Mouse (Mus musculus) erythroid progenitor cell, adult 5-6 weeks (primary cell): ENCODE measurements around the gene Flnb. TPM values are rescaled to one million over a fixed set of nuclear protein-coding genes. Genes with fewer than 3 reads are reported as not detected.

ENCODE experiments used
- ATAC-seq: replicated peaks from 2 replicates; pipeline ENCODE4 v1.8.0; 2016; ENCODE audit warnings: moderate number of reproducible peaks, mild to moderate bottlenecking, moderate TSS enrichment, inconsistent platforms; ENCODE audit not compliant: poor library complexity, low FRiP score, severe bottlenecking
- total RNA-seq, 2 experiments: library from RNA; stranded (forward) in 1 of 2; stranded (reverse) in 1 of 2; fragments of 150-400 nt in 1 of 2; fragments of 186-747, 209-891 nt in 1 of 2; gene quantifications; 2 replicates each; pipeline versions ENCODE4 v1.2.3 to v1.2.4; 2015 to 2017; ENCODE audit warnings: low replicate concordance in 2 of 2

Flnb gene
- total RNA-seq, 2 experiments from 2014 or later: 1.2 to 1.7 TPM

DNA sequence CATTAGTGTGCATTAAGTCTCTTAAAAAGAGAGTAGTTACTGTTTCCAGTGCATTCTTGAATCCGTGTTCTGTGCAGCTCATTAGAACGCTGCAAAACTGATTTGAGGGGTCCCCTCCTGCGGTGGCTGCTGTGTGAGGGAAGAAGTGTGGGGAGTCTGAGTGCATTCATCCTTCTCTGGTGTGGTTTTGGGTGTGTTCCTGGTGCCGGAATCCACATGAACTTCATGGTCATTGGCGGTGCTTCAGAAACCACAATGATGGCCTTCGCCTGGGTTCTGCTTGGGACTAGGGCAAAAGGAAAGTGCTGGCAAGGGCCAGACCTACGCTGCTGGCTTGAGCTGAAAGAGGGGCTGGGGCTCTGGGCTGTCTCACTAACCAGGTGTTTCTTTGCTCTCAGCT, 116.4 kb downstream of the Flnb start:
- ATAC-seq: no peak

DNA sequence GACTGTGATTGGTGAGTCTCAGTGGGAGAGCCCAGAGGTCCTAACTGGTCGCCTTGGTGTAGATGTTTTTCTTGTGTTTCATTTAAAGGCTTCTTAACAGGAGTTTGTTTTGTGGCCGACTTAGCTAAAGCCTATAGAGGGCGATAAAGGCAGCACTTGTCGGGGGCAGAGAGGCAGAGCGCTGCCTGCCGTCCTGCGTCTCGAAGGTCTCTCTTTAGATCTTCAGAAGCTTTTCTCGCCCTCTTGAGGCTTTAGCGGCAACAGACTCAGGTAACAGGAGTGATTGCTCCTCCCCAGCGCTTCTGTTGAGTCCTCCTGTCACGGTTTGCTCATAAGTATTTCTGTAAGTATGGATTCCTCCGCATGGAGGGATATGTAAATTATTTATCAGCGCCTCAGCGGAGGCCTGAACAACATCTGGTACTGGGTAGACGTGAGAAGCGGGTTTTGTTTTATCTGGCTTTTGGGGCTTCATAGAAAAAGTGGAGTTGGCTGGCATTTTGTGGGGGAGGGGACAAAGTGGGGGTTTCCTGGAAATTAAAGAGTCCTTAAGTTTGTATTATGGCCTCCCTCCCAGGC, 119.4 kb downstream of the Flnb start:
- no peak for ATAC-seq

DNA sequence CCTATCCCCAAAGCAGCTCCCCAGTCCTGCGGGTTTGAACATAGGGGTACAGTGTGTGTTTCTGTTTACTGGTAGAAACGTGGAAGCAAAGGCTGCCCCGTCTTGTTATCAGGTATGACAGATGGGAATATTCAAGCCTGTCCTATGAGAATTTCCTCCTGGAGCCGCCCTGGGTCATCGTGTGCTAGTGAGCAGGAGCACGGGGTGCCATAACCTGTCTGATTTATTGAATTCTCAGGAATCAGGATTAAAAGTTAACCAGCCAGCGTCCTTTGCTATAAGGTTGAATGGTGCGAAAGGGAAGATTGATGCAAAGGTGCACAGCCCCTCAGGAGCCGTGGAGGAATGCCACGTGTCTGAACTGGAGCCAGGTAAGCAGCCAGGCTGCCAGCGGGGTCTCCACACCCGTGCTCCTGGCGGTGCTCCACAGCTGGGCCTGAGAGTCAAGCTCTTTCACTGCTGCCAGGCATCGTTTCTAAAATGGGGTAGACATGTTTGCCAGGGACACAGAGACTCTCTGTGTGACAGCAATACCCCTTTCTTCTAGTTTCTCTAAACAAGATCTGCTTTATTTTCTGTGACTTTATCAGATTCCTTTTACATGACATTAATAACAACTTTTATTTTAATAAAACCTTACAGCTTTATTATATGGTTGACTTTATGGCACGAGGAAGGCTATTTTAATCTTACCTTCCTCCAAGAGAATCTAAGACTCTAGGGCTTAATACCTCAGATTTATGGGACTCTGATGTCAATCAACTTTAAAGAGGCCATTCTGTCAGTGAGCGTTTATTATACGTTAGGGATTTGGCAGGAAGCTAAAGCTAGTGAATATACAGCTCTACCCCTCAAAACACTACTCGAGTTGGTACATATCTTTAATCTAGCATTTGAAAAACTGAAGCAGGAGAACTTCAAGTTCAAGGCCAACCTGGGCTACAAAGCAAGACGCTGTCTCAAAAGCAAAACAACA, 121.3 kb downstream of the Flnb start:
- no peak for ATAC-seq

DNA sequence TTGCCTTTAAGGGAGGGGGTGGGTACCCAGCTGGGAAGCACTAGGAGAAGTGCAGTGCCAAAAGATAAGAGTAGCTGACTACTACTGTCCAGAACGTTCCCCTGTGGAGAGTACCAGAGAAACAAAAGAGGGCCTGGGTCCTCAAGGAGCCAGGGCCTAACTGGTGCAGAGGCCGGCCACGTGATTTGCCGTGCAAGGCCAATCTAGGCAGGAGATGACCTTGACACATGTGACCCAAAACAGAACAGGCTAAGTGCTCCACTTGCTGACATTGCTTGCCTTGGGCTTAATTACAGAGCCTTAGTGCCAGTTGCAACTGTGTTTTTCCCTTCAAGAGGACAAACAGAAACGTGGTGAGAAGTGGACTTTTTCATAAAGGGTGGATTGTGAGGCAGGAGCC, 123.7 kb downstream of the Flnb start:
- no peak for ATAC-seq

DNA sequence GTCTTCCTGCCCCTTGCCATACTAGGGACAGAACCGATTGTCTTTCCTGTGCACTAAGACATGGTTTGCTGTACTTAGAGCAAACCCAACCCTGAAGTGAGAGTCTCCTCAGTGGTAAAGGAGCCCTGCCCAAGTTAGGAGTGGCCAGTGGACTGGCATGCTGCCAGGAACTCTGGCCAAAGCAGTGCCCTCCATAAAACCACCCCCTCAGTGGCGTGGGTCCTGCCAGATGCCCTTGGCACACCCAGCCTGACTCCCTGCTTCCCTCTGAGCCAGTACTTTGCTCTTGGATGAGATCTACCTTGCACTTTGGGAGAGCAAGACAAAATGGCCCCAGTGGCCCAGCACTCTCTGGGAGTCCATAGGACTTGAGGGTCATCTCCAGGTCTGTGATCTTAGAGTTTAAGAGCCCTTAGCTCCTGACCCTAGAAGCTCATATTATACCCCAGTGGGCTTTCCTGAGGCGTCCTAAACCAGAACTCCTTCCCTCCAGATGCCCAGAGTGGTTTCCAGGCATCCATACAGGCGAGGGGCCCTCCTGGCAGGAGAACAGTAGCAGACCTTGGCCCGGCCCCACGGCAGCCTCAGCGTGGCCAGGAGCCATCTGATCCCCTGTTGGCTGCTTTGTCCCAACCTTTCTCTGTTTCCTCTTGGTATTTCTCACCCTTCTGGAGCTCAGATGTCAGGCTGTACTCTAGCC, 125.5 kb downstream of the Flnb start:
- no peak for ATAC-seq

DNA sequence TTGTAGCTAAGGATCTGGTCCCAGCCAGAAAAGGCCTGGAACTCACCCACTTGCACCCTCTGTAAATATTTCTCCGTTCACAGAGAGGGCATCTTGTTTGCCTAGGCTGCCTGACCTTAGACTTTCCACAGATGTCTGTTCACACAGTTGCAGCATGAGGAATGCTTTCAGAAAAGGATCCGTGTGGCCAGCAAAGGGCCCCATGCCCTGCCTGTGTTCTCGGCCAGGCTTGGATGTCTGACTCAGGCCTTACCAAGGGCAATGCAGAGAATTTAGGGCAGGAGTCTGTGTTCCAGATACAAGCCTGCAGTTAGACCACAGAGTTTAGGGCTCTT, 126.0 kb downstream of the Flnb start:
- no peak for ATAC-seq

DNA sequence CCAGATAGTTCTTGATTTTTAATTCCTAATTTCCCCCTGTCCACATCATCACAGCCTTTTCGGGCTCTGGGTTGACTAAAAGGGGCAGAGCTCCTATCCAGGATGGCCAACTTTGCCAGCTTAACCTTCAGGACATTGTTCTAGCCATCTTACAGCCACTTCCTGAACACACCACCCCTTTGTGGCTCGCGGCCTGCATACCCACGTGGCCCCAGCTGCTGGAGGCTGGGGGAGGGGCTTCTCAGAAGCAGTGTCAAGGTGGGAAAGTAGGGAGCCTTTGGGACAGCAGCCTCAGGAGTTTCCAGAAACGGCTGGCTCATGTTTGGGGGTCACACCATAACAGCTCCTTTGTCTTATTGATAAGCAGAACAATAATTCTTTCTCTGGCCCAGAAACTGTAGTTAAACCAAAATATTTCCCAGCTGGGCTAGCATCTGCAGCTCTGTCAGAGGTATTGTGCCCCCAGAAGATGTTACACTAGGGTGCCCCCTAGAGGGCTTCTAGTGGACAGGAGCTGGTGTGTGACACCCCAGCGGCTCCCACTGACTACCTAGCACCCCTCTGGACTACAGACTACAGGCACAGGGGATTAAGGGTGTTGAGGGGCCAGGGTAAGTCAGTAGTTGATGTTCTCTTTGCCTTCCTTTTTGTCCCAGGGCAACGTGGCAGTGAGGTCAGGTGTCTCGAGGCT, 126.7 kb downstream of the Flnb start:
- ATAC-seq: no peak

DNA sequence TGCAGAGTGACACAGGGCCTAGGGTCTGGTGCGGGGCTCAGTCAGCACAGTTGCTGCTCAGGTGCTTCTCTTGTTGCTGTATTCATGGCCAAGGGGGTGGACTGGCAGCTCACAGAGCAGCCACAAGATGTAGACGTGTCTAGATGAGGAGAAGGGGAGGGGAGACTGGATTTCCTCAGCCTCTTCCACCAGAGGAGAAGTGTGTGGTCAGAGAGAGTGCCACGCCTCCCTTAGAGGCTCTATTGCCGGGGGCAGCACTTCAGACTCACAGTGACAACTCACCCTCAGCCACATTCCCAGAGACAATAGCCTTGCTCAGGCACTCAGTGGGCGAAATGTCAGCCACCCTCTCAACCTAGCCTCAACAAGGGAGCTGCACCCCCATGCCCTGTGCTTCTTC, 127.5 kb downstream of the Flnb start:
- no peak for ATAC-seq

DNA sequence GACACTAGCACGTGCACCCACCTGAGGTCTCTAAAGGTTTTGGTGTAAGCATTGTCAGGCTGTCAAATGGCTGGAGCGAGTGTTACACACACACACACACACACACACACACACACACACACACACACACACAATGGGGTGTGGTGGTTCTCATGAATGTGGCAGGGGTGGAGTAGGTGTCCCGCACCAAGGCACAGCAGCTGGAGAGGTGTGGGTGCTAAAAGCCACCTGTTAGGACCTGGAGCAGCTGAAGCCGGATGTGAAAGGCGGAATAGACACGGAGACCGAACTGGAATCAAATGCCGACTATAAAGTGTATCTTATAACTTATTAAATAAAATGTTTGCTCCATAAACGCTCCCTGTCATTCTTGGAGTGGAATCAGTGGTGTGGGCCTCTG, 133.5 kb downstream of the Flnb start:
- ATAC-seq: no peak

DNA sequence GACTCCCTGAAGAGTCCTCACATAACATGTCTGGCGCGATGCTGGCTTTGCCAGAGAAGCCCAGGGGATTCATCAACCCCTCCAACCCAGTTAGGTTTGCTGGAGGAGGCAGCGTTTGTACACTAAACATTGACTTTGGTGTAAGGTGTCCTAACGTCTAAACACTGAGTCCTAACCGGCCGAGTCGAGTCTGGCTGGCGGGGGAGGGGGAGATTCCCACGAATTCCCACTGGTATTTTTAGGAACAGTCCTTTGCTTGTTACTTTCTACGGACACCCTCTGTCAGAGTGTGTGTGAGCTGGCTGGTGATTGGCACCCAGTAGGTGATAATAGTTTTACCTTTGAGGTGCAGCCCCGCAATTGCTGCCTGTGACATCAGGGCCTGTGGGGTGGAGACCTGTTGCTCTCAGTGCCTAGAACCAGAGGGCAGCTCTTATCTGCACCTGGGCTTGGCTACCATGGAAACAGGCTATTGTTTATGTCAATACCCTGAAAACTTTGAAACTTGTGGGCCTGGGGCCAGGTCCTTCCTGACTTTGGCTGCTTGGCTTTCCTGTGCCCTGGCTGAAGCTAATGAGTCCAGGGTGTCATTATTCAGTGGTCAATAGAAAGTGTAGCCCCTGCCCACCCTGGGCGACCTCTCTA, 135.0 kb downstream of the Flnb start:
- ATAC-seq: no peak

DNA sequence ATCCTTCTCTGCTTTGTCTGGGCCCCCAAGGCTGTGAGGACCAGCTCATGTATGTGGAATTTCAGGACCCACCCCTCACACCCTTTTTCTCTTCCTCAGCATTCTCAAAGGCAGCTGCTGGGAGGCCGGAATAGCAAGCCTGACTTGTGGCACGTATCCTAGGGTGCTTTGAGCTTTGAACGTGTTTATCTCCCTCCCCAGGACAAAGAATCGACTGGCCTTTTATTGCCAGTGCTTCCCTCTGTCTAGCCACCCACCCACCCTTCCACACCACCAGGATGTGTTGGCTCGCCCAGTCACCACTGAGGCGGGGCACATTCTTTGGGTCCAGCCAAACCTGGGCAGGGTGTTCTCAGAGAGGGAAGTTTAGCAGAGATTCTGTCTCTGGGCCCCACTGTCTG, 136.3 kb downstream of the Flnb start:
- ATAC-seq: no peak

DNA sequence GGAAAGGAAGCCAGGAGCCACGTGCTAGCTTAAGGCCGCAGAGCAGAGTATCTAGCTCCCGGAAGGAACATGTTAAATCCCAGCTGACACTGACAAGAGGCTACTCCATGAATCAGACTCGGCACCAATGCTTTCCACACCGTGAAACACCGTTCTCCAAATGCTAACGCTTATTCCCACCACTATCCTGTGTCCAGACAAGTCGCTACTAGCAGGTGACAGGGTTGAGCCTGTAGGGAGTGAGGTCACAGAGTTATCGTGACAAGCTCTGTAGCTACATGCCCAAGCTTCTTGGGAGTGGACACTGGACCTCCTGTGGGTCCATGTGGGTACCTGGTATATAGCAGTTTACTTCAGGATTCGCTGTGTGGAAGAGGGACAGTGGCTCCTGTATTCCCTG, 138.7 kb downstream of the Flnb start:
- no peak for ATAC-seq

DNA sequence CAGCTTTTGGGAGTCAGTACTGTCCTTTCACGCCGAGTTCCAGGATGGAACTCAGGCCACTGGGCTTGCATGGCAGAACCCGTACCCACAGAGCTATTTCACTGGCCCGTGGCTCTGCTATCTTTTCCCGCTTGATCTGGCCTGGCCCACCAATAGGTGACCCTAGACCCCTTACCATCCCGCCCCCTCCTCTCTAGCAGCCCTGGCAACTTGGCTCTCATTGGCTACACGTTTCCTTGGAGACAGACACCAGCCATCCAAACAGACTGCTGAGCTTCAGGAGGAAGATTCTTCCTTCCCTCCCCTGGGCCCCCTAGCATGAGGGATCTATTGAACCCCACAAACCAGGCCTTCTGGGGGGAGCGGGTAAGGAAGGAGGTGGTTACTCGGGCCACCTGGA, 139.3 kb downstream of the Flnb start, which contains the start of gene Gm45521:
Gene Gm45521, plus strand, starts transcription at position 240 of the 400 bp plus-strand sequence.
- ATAC-seq: no peak

DNA sequence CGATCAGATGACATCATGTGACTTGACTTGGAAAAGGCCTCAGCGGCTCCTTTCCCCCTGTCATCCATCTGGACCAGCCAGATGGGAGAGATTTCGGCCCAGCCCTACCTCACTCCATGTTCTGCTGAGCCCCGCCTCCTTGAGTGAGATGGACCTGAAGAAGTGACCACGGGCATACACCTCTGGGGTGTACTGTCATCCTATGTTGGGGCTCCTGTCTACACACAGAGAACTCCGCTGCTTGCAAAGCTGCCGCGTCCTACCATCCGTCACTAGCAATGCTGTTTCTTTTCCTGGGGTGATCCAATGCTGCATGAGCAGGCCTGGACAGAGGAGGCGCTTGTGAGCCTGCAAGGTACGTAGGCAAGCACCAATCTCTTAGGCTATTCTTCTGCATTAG, 142.9 kb downstream of the Flnb start:
- no peak for ATAC-seq

DNA sequence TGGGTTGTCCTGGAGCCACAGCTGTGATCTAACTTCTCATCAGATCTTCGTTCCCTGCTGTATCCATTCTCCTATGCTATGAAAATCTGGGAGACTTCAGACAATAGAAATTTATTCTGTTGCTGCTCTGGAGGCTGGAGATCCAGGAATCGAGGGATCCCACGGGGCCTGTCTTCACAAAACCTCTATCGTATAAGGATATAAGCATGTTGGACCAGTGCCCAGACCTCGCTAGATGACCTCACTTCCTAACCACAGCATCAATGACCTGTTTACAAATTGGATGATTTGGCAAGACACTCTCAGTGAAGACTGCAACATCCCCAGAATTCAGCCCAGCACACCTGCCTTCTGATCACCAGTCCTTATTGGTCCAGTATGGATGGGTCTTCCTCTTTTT, 144.0 kb downstream of the Flnb start:
- no peak for ATAC-seq

DNA sequence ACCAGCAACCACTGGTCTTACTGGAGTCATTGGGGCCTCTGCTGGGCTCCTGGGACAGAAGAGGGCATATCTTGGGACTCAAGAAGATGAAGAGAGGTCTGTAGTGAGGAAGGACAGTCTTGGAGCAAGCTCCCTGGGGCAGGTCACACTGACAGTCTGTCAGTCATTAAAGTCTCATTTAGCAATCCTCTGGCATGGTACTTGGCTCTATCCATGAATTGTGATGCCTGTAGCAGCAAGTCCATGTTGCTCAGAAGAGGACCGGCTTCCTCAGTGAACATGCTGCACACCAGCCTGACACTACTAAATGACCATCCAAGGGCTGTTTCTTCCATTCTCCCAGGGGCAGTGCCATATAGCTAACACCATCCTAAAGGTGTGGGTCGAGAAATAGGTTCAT, 144.9 kb downstream of the Flnb start:
- ATAC-seq: no peak

DNA sequence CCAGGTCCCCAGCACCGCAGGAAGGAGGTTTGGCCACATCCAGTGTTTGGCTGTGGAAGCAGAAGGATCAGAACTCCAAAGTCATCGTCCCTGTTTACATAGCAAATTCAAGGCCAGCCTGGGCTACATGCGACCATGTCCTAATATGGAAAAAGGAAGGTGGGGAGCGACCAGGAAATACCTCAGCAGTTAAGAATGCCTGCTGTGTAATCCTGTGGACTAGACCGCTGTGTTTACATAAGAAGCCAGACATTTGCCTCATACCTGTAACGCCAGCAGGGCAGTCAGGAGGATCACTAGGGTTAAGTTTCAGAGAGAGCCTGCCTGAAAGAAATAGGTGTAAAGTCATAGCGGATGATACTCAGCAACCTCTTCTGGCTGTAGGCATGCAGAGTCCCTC, 145.4 kb downstream of the Flnb start:
- ATAC-seq: no peak

DNA sequence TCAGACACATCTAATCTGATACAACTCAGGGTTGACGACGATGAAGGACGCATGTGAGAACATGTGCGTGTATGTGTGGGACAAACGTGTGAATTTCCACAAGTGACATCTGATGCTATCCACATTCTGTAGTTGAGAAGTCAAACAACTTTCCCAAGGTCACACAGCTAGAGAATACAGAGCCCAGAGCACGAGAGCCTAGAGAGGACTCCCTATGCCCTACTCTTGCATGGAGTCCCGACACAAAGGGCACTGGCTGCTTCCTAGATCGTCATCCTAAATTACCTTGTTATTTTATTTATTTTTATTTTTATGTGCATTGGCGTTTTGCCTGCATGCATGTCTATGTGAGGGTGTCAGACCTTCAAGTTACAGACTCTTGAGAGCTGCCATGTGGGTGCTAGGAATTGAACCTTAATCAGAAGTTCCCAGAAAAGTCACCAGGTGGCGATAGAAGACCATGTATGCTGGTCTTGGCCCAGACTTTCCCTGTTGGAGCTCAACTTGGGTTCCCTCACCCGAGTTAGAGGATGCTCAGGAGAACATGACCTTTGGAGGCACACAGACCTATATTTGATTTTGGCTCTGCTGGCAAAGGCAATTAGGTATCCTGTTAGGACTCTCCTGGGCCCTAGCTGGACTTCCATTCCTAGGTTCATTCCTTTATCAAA, 146.6 kb downstream of the Flnb start:
- no peak for ATAC-seq

DNA sequence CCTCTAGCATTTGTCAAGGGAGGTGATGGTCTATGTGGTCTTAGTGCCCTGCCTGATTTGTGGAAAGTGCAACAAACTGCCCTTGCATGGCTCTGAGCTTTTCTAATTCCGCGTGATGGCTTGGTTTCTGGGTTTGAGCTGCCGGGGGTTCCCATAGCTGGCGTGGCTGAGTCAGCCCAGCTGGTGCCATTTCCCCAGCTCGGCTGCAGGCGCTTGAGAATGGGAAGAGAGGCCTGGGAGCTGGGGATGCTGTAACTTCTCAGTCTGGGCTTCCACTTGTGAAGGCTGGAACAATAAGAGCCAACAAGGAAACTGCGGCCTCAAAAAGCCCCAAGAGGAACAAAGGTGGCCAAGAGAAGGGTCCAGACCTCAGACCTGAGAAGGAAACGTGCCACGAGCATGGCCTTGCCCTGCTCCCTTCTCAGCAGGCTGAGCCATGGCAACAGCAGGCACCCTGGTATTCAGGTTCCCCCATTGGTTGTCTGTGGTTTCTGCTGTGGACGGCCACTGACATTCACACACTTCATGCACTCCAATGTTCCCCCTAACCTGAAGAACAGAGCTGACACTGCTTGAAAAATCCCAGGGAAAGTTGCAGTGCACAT, 154.2 kb downstream of the Flnb start:
- ATAC-seq: no peak
